23 mouse cellular contexts compared by ENCODE assay signal in genomic region chr2:136349671-136350275, GRCm38 (mm10). TPM values are rescaled to one million over a fixed set of nuclear protein-coding genes. Genes with fewer than 3 reads are reported as not detected.
DNase-seq lines count a peak whose midpoint lies in the region; ATAC-seq lines count a peak whose summit lies in the region.
"Had no signal": no experiment of that assay in that cellular context is flagged by ENCODE, and none has a peak within 500 bp of the region (broad histone marks: within the 10 kb centered on the region; RNA-seq: fewer than 3 reads in every experiment).

No protein-coding gene starts in this region.

- no peak overlapping the region for H3K4me2 ChIP-seq in kidney, embryonic 16.5 days (replicated peaks; ENCODE audit: low read depth, low read length)
- H3K4me2 ChIP-seq: embryonic facial prominence, embryonic 12.5 days; limb, embryonic 12.5 days; liver, embryonic 11.5 days; midbrain, embryonic 11.5 days; stomach, embryonic 15.5 days had no signal

- WGBS in heart, embryonic 10.5 days = 77% methylated on average over 8 of the region's 8 CpGs
- 30% methylated on average over 8 of the region's 8 CpGs for WGBS in kidney, embryonic 16.5 days

- no peak overlapping the region for H3K27ac ChIP-seq in heart, embryonic 10.5 days
- H3K27ac ChIP-seq in kidney, embryonic 16.5 days (ENCODE audit: low read length) = no peak overlapping the region
- H3K27ac ChIP-seq: embryonic facial prominence, embryonic 12.5 days; heart, adult 2 months; layer of hippocampus, adult 2 months; limb, embryonic 12.5 days; stomach, embryonic 15.5 days had no signal

- no peaks in the 10 kb centered on the region for H3K9me3 ChIP-seq in heart, embryonic 10.5 days
- no peaks in the 10 kb centered on the region for H3K9me3 ChIP-seq in kidney, embryonic 16.5 days (ENCODE audit: low read length)
- H3K9me3 ChIP-seq: embryonic facial prominence, embryonic 12.5 days; limb, embryonic 12.5 days; stomach, embryonic 15.5 days had no signal

- ATAC-seq in kidney, embryonic 16.5 days (ENCODE audit: low FRiP score, low TSS enrichment) = peak; percentile 85
- ATAC-seq: forebrain, postnatal 0 days; intestine, postnatal 0 days; liver, postnatal 0 days had no signal

- H3K36me3 ChIP-seq in heart, embryonic 10.5 days = no peaks in the 10 kb centered on the region
- H3K36me3 ChIP-seq in kidney, embryonic 16.5 days (ENCODE audit: insufficient read depth, low read length) = no peaks in the 10 kb centered on the region
- H3K36me3 ChIP-seq: embryonic facial prominence, embryonic 12.5 days; limb, embryonic 12.5 days; stomach, embryonic 15.5 days had no signal

- peak; percentile 6 for DNase-seq in adrenal gland, adult 2 months
- no peak for DNase-seq in adrenal gland, postnatal 4 days (ENCODE audit: low spot score in 2 of 2)
- peak; percentile 10 for DNase-seq in heart, adult 18-20 months
- no peak for DNase-seq in heart, embryonic 10.5 days (ENCODE audit: low spot score)
- DNase-seq in kidney, adult 18-20 months = no peak
- peak; percentile 1 for DNase-seq in ovary, adult 18-20 months (ENCODE audit: low spot score)
- DNase-seq in ovary, postnatal 10 days (ENCODE audit: low spot score) = no peak
- DNase-seq: forebrain, postnatal 0 days; gastrocnemius, postnatal 14 days; heart, adult 2 months; liver, postnatal 0 days; lung, postnatal 14 days; thymus, adult 18-20 months; thymus, postnatal 36 days had no signal

- H3K27me3 ChIP-seq in heart, embryonic 10.5 days (ENCODE audit: insufficient read depth, poor library complexity, severe bottlenecking) = no peaks in the 10 kb centered on the region
- no peaks in the 10 kb centered on the region for H3K27me3 ChIP-seq in kidney, embryonic 16.5 days (ENCODE audit: insufficient read depth, low read length)
- H3K27me3 ChIP-seq: embryonic facial prominence, embryonic 12.5 days; limb, embryonic 12.5 days; stomach, embryonic 15.5 days had no signal

- H3K9ac ChIP-seq in kidney, embryonic 16.5 days (replicated peaks; ENCODE audit: low read length) = no peak overlapping the region
- H3K9ac ChIP-seq: embryonic facial prominence, embryonic 12.5 days; forebrain, postnatal 0 days; limb, embryonic 12.5 days; liver, postnatal 0 days; stomach, embryonic 15.5 days had no signal

- no peaks in the 10 kb centered on the region for H3K4me1 ChIP-seq in heart, embryonic 10.5 days
- H3K4me1 ChIP-seq in kidney, embryonic 16.5 days (ENCODE audit: insufficient read depth, low read length) = 0 out of 2 replicates have a peak, but pooled peaks cover 2% of the 10 kb centered on the region
- H3K4me1 ChIP-seq: embryonic facial prominence, embryonic 12.5 days; limb, embryonic 12.5 days; stomach, embryonic 15.5 days had no signal

- H3K4me3 ChIP-seq in heart, embryonic 10.5 days = no peak overlapping the region
- H3K4me3 ChIP-seq in kidney, embryonic 16.5 days (ENCODE audit: low read length) = no peak overlapping the region
- H3K4me3 ChIP-seq: embryonic facial prominence, embryonic 12.5 days; heart, adult 2 months; layer of hippocampus, adult 2 months; limb, embryonic 12.5 days; stomach, embryonic 15.5 days had no signal

RNA-seq across cellular contexts. Expression of gene Pak7, which starts 38.0 kb away (rescaled TPM):
- total RNA-seq in adrenal gland, adult 2 months (2021) = under 1 TPM in 1 of 2 experiments, not detected in 1; 0.14 TPM
- polyA plus RNA-seq in adrenal gland, adult 2 months (2012; rRNA removed) = not detected in 2 replicates
- total RNA-seq in adrenal gland, postnatal 4 days (2021) = under 1 TPM; 0.82 to 0.87 TPM
- under 1 TPM; 0.23 to 0.45 TPM for total RNA-seq in heart, adult 18-20 months (2021)
- 0.21 and 0.80 TPM in 2 replicates for polyA plus RNA-seq in heart, embryonic 10.5 days (2016; fragmentation: Nextera tagmentation; extraction: Ambion mirVana)
- 1.1 and 1.5 TPM in 2 replicates for polyA plus RNA-seq in kidney, embryonic 16.5 days (2015; fragmentation: Nextera tagmentation; extraction: Ambion mirVana)
- total RNA-seq: gastrocnemius, postnatal 14 days; megakaryocyte progenitor cell, adult 5-6 weeks had no signal
- polyA plus RNA-seq: liver, postnatal 0 days had no signal

Comparison
In these comparisons a context has a peak if more than half of its experiments do, and no peak if none do; other contexts are left out.
1. DNase-seq: peak in adrenal gland, adult 2 months (single experiment), heart, adult 18-20 months (2 of 2) and ovary, adult 18-20 months (single experiment); none in adrenal gland, postnatal 4 days (0 of 2), heart, embryonic 10.5 days (single experiment), kidney, adult 18-20 months (single experiment) and ovary, postnatal 10 days (single experiment).